Mouse (Mus musculus) cerebellum, adult 11-12 months (tissue): ENCODE data around the gene Sugp2.
"Not testable (repeated sequence)": the region's sequence is repeated elsewhere in the genome, so short reads cannot be mapped to it uniquely, and the experiment has no call there.

Source experiments
- DNase-seq: peaks from one replicate; pipeline ENCODE4 v3.0.0; 2022

The Sugp2 gene

GRCm38 (mm10) chr8:70234080-70234780 lies at the start of gene Sugp2, which contains the start of gene Armc6:
TSS of gene Sugp2 (plus strand) at chr8:70234226.
TSS of gene Armc6 (minus strand) at chr8:70234466.
- peak; percentile 96 for DNase-seq

DNA sequence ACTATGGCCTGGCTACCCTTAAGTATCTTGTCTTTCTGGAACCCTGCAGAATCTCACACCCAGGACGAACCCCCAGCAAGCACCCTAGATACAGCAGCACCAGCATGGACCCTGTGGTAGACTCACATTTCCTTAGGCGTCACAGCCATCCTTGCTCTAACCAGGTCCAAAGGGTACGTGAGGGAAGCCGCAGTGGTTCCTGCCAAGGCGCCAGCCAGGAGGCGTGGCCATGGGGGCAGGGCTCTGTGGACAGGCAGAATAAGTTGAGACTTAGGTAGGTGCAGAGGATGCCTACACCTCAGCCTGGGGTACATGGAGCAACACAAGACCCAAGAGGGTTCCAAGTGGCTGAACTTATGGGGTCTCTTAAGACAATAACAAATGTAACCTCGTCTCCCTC lies 45.3 kb upstream of the Sugp2 start:
- no peak for DNase-seq

DNA sequence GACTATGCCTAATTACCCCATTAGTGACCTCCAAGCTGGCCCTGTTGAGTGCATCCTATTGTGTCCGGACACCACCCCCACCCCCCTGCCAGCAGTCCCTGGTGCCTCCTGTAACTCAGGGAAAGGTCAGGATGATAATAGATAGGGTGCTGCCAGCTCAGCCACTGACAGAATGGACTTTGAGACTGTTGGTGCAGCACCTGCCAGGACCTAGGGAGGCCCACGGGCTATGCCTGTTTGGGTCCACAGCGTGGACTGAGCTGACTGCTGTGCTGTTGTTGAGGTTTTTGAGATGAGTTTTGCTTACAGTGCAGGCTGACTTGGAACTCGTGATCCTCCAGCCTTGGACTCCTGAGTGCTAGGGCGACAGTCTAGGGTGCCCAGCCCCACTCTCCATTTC lies 40.8 kb upstream of the Sugp2 start:
- DNase-seq: no peak

DNA sequence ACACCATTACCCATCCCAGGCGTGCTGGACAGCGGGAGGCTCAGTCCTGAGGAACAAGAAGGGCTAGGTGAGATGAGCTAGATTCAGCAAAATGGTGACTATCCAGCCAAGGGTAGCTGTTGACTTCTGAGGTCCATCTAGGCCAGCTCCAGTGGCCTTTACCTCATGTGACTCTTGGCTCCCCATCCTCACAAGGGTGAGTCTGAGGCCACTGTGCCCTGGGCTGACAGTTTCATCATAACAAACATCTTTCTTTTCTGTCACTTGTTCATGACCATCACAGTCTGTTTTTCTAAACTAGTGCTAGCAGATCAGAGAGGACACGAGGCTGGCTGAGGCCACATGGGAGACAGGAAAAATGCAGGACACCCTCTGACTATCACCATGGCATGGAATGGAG lies 39.8 kb upstream of the Sugp2 start:
- no peak for DNase-seq

- no peak for DNase-seq
Measured at GRCm38 (mm10) chr8:70195762-70196161, 38.3 kb upstream of the Sugp2 start.

DNA sequence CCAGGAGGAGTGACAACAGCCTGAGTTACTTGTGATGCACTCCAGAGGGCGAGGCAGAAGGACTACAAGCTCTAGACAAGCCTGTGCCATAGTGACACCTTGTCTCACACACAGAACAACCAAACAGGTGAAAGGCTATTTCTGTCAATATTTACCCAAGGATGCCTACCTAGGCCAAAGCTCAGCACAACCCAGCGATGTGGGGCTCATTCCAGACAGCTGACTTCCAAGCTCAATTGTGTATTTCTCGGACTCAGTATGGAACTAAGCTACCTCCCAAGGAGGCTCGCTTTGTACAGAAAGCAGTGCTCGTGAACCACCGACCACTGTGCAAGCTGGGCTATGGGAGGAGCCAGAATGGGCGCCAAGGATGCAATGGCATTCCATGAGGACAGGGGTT lies 36.4 kb upstream of the Sugp2 start:
- DNase-seq: no peak

DNA sequence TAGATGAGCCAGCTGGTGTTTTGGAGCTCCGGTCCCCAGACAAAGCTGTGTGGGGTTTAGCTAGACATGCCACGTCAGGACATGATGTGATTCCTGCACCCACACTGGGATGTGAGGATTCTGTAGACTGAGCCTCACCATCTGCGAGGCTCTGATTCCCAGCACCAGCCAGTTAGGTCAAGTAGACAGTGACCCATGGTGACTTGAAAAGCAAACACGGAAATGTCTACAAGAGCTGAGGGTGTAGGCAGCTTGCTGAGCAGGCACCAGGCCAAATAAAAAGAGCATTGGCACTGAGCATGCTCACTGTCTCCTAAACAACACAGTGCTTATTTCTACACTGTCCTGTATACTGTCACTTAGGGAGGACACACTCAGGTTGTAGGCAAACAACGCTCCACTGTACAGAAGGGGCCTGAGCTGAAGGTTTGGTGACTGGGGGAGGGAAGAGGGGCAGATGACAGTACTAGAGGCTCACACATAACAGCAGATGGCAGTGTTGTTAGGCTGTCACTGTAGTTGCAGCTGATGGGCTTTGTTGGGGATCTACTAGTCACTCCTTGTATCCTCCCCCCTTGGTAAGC lies 33.8 kb upstream of the Sugp2 start:
- DNase-seq: peak; percentile 77

DNA sequence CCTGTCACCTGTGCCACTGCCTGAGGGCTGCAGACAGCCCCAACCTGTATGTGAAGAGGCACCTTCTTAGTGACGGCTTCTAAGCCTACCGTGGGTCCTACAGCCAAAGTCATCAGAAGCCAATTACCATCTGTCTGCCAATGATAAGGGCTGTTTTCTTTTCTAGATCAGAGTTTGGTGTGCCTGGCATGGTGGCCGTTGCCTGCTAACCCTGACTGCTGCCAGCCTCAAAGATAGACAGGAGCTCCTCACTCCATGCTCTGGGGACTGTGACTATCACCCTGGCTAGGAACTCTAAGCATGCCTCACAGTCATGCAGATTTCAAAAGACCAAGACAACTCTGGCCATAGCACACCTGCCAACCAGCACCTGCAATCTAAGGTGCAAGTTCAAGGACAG lies 32.6 kb upstream of the Sugp2 start:
- DNase-seq: no peak

DNA sequence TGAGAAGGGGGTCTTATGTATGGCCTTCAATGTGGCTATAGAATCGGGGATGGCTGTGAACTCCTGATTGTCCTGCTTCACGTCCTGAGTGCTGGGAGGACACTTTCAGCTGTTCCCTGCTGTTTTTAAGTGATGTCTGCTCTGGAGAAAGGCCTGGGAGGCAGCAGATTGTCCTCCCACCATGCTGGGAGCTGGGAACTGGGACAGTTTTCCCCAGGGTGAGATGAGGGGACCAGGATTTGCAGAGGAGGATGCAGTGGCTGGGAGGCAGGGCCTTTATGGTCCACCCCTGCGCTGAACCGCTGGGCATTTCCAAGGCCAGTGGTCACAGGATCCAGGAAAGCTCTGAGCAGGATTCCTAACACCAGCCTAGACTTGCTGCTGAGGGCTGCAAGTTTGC lies 31.0 kb upstream of the Sugp2 start:
- no peak for DNase-seq

- DNase-seq: no peak
Measured at GRCm38 (mm10) chr8:70204757-70205156, 29.3 kb upstream of the Sugp2 start.

GRCm38 (mm10) chr8:70208130-70208529 lies 25.9 kb upstream of the Sugp2 start:
- no peak for DNase-seq

DNA sequence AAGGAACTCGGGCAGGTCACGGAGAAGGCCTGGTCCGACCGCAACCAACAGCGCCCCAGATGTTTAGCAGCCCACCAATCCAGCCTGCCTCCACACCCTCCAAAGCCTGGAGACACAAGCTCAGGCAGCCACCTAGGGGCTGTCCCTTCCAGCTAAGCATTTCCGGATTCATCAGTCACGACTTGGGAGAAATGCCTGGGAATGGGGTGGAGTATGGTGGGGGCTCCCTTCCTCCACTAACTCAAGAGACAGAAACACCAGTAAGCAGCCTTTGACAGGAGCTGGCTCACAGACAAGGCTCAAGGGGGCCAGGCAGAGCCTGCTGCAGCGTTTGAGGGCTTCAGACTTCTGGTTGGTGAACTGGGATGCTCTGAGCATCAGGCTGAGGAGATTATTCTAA lies 23.5 kb upstream of the Sugp2 start:
- DNase-seq: peak; percentile 53

- no peak for DNase-seq
Measured at GRCm38 (mm10) chr8:70211275-70211674, 22.8 kb upstream of the Sugp2 start.

DNA sequence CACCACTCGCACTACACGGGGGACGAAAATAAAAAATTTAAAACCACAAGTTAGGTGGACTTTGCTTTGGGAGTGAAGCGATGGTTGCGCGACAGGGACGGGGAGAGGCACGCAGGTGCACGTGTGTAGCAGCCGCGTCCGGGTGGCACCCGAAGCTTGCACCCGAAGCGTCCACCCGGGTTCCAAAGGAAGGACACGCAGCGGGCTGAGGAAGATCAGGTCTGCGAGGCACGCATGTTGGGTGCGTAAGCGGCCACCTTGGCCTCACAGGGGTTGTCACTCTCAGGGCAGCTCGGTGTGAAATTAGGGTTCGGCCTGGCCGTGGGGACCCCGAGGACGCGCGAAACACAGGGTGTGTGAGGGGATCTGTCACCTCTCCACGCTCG lies 22.3 kb upstream of the Sugp2 start:
- no peak for DNase-seq

DNA sequence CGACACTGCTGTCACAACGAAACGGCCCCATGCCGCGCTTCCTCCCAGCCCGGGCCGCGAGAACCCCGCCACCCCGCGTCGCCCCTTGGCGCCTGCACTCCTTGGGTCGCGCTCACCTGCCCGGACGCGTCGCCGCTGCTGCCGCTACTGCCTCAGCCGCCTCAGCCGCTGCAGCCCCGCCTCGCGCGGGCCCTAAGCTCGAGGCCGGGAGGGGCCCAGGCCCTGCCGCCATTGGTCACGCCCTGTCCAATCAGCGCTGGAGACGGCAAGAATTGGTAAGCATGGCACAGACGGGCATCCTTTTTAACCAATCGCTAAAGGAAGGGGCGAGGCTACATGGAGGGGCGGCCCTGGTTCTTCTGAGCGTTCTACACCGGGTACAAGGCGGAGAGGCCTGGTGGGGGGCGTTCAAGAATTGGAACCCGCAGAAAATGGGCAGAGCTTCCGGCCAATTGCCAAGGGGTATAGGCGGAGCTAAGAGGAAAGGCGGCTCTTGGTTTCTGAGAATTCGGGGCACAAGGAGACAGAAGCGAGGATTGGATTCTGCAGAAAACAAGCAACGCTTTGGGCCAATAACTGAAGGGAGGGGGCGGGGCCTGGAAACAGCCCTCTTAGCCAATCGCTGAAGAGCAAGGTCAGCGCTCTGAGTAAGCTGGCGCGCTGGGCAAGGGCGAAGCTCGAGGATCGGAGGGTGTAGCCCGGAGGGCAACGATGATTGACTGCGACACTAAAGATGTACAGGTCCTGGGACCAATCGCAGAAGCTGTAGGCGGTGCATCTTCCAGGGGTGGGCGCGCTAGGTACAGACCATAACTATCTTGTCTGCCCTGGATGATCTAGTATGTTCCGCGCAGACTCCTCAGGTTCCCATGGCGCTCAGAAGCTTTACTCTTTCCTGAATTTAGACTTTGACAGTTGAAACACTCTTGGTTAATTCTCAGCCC lies 21.6 kb upstream of the Sugp2 start, which contains the start of gene Slc25a42:
Gene Slc25a42, minus strand, starts transcription at position 194 of the 944 bp plus-strand sequence.
- peak; percentile 100 for DNase-seq

GRCm38 (mm10) chr8:70214411-70214810 lies 19.6 kb upstream of the Sugp2 start:
- no peak for DNase-seq

DNA sequence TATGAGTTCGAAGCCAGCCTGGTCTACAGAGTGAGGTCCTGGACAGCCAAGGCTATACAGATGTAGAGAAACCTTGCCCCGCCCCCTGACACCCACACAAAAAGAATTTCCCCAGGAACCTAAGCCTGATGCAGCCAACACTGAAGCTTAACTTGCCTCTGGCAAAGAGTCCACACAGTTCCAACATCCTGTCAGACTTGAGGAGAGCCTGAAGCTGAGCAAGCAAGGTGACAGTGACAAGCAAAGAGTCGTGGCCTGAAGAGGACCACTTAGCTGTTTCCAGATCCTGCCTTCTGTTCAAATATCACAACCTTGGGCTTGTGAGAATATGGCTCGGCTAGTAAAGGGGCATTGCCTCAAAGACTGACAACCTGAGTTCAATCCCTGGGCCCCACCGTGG lies 18.9 kb upstream of the Sugp2 start:
- DNase-seq: no peak

DNA sequence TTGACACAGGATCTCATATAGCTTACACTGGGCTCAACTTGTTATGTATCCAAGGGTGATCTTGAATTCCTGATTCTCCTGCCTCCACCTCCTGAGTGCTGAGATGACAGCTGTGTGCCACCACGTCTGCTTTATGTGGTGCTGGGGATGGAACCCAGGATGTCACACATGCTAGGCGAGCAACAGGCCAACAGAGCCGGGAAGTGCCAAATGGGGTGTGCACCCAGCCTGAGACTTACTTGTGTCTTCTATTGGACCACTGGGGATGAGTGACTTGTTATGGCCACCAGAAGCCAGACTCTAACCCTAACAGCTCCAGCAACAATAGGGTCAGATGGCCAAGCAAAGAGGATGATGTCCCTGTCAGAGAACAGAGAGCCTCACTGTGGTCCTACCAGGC lies 17.9 kb upstream of the Sugp2 start:
- DNase-seq: not testable (repeated sequence)

DNA sequence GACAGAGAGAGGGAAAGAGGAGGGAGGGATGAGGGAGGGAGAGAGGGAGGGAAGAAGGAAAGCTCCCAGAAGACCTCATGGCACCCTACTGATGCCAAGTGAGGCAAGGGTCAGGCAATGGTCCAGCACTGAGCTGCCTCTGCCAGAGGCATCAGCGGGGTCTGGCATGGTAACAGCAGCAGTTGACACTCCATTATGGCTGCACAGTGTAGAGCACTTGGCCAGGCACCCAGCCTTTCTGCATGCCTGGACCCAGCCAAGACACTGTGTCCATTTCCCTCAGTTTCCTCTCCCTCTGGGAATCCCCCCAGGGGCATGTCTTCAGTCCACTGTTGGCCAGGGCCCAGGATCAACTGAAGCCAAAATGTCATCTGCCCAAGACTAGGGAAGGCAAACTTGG lies 17.5 kb upstream of the Sugp2 start:
- peak; percentile 85 for DNase-seq

GRCm38 (mm10) chr8:70217441-70217840 lies 16.6 kb upstream of the Sugp2 start:
- no peak for DNase-seq

- DNase-seq: no peak
Measured at GRCm38 (mm10) chr8:70219107-70219684, 14.8 kb upstream of the Sugp2 start.

DNA sequence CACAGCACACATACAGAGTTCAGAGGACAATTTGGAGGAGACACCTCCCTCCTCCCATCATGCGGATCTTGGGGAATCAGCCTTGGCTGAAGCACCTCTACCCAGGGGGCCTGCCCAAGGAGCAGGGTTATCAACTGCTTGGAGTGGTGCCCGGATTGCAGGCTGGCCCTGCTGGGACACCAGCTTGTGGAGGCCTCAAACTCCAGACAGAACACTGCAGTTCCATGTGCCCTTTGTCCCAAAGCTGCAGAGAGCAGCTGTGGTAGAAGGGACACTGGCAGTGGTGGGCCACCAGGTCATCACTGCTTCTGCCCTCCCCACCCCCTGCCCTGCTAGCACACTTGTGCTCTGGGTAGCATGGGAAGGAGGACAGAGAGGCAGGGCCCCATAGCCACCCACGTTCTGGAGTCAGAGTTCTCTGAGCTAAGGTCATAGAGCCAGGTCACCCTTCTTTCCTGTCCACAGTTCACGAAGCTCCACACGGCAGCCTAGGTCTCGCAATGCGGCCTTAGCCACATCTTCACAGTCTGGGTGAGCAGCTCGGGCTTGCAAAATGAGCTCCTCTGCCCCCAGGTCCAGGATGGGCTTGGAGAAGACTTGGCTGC lies 13.7 kb upstream of the Sugp2 start:
- DNase-seq: peak; percentile 67

DNA sequence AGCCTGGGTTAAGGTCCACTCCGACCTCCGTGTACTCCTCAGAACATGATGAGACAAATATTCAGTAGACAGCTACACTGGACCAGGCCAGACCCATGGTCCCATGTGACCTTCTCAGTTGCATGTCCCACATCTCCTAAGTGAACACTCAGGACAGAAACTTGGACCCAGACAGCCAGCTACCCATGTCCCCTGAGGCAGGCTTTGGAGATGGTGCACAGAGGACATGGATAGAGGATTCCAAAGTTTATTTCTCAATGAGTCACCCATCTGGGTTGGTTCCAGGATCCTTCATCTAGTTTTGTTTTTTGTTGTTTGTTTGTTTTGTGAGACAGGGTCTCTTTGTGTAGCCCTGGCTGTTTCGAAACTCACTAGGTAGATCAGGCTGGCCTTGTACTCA lies 13.1 kb upstream of the Sugp2 start:
- DNase-seq: no peak
